Mouse (Mus musculus) lung, embryonic 15.5 days (tissue): ENCODE results near the gene Slc24a4. TPM values are rescaled to one million over a fixed set of nuclear protein-coding genes. Genes with fewer than 3 reads are reported as not detected.
A peak's percentile ranks its signal among the peaks of the same experiment; 100 is the strongest.

Experiments
- ATAC-seq: fragments of 200-750 bp; cut with Nextera tagmentation; 2 replicates; pipeline ENCODE4 v1.8.0; 2017; ENCODE audit warnings: moderate number of reproducible peaks, borderline replicate concordance; ENCODE audit not compliant: low FRiP score, low TSS enrichment; ENCODE audit errors: extremely low read depth
- H3K27ac ChIP-seq: fragments of 300-500 bp; sonication (generic); 2 replicates; pipeline ENCODE4 v1.5.1; 2015; ENCODE audit warnings: moderate library complexity, mild to moderate bottlenecking, inconsistent platforms
- H3K27me3 ChIP-seq: fragments of 300-500 bp; sonication (generic); 2 replicates; pipeline ENCODE4 v1.6.1; 2015; ENCODE audit warnings: inconsistent platforms
- H3K36me3 ChIP-seq: fragments of 300-500 bp; sonication (generic); 2 replicates; pipeline ENCODE4 v1.6.1; 2015; ENCODE audit warnings: inconsistent platforms
- H3K4me1 ChIP-seq: fragments of 300-500 bp; sonication (generic); 2 replicates; pipeline ENCODE4 v1.6.1; 2015; ENCODE audit warnings: inconsistent platforms
- H3K4me2 ChIP-seq: fragments of 300-500 bp; sonication (generic); 2 replicates; pipeline ENCODE4 v1.6.1; 2015; ENCODE audit warnings: inconsistent platforms, mild to moderate bottlenecking, moderate library complexity
- H3K4me3 ChIP-seq: fragments of 300-500 bp; sonication (generic); 2 replicates; pipeline ENCODE4 v1.5.1; 2015; ENCODE audit warnings: mild to moderate bottlenecking, inconsistent platforms
- H3K9ac ChIP-seq: fragments of 300-500 bp; sonication (generic); 2 replicates; pipeline ENCODE4 v1.6.1; 2015; ENCODE audit warnings: inconsistent platforms
- H3K9me3 ChIP-seq: fragments of 300-500 bp; sonication (generic); 2 replicates; pipeline ENCODE4 v1.6.1; 2016; ENCODE audit warnings: inconsistent platforms
- WGBS: fragments of 180-500 bp; shearing (Covaris S2); methylation state at CpG from one replicate; pipeline ENCODE4 v1.1.7; 2015; 5-methylcytosine and 5-hydroxymethylcytosine counted together
- polyA plus RNA-seq: library from polyadenylated mRNA; unstranded; fragments of >200 nt; fragmentation: Nextera tagmentation; extraction: Ambion mirVana; gene quantifications from 2 replicates; pipeline ENCODE4 v1.2.1, GENCODE M21; 2015

Gene Slc24a4
- polyA plus RNA-seq, 1 experiment from 2014 or later, result 2.1 TPM

- peak overlapping the region; percentile 8; the same call in 1 of the 2 replicates for H3K4me2 ChIP-seq
- 34% methylated on average over 5 of the region's 5 CpGs for WGBS
- peak; percentile 39 for ATAC-seq
These were observed 38.8 kb downstream of the Slc24a4 start for GRCm38 (mm10) chr12:102167302-102167701.

GRCm38 (mm10) chr12:102172746-102173145, 44.2 kb downstream of the Slc24a4 start:
- no peak for ATAC-seq
- WGBS, result 85% methylated on average over 11 of the region's 11 CpGs
- Histone ChIP-seq H3K9ac (no peak overlapping the region), H3K4me3 (no peak overlapping the region), H3K9me3 (no peaks in the 10 kb centered on the region), H3K36me3 (no peaks in the 10 kb centered on the region), H3K27me3 (no peaks in the 10 kb centered on the region), H3K4me1 (peaks cover 3% of the 10 kb centered on the region; the same call in 1 of the 2 replicates), H3K27ac (no peak overlapping the region), H3K4me2 (no peak overlapping the region)

More at GRCm38 (mm10) chr12:102167302-102167701, 38.8 kb downstream of the Slc24a4 start:
- peaks cover 12% of the 10 kb centered on the region for H3K4me1 ChIP-seq
- H3K36me3 ChIP-seq, result no peaks in the 10 kb centered on the region
- no peaks in the 10 kb centered on the region for H3K27me3 ChIP-seq
- H3K4me3 ChIP-seq, result no peak overlapping the region
- no peaks in the 10 kb centered on the region for H3K9me3 ChIP-seq
- H3K9ac ChIP-seq, result no peak overlapping the region
- H3K27ac ChIP-seq, result peak overlapping the region; percentile 74

GRCm38 (mm10) chr12:102173345-102173744, 44.8 kb downstream of the Slc24a4 start:
- 89% methylated on average over 5 of the region's 5 CpGs for WGBS
- H3K27me3 ChIP-seq, result no peaks in the 10 kb centered on the region
- peaks cover 9% of the 10 kb centered on the region; the same call in 1 of the 2 replicates for H3K4me1 ChIP-seq
- no peak overlapping the region for H3K4me3 ChIP-seq
- H3K9ac ChIP-seq, result no peak overlapping the region
- no peak overlapping the region for H3K27ac ChIP-seq
- no peak for ATAC-seq
- H3K9me3 ChIP-seq, result no peaks in the 10 kb centered on the region
- H3K4me2 ChIP-seq, result no peak overlapping the region
- H3K36me3 ChIP-seq, result no peaks in the 10 kb centered on the region

GRCm38 (mm10) chr12:102180371-102181074, 52.0 kb downstream of the Slc24a4 start:
- Histone ChIP-seq H3K9me3 (no peaks in the 10 kb centered on the region), H3K9ac (no peak overlapping the region), H3K36me3 (no peaks in the 10 kb centered on the region), H3K4me3 (no peak overlapping the region), H3K27me3 (no peaks in the 10 kb centered on the region), H3K27ac (peak overlapping the region; percentile 51; the same call in 1 of the 2 replicates), H3K4me2 (peak overlapping the region; percentile 29; the same call in 1 of the 2 replicates), H3K4me1 (peaks cover 22% of the 10 kb centered on the region; the same call in 1 of the 2 replicates)
- peak; percentile 79; the same call in 1 of the 2 replicates for ATAC-seq
- 45% methylated on average over 18 of the region's 18 CpGs for WGBS

GRCm38 (mm10) chr12:102181799-102182357, 53.3 kb downstream of the Slc24a4 start:
- H3K36me3 ChIP-seq, result no peaks in the 10 kb centered on the region
- no peak overlapping the region for H3K9ac ChIP-seq
- peaks cover 22% of the 10 kb centered on the region; the same call in 1 of the 2 replicates for H3K4me1 ChIP-seq
- no peak overlapping the region for H3K4me2 ChIP-seq
- H3K27me3 ChIP-seq, result no peaks in the 10 kb centered on the region
- H3K27ac ChIP-seq, result no peak overlapping the region
- ATAC-seq, result no peak
- H3K4me3 ChIP-seq, result no peak overlapping the region
- WGBS, result 35% methylated on average over 5 of the region's 5 CpGs
- no peaks in the 10 kb centered on the region for H3K9me3 ChIP-seq

- Histone ChIP-seq H3K27ac (no peak overlapping the region), H3K4me3 (no peak overlapping the region), H3K27me3 (no peaks in the 10 kb centered on the region), H3K36me3 (no peaks in the 10 kb centered on the region), H3K9ac (no peak overlapping the region), H3K4me1 (peaks cover 20% of the 10 kb centered on the region; the same call in 1 of the 2 replicates), H3K9me3 (no peaks in the 10 kb centered on the region), H3K4me2 (no peak overlapping the region)
- ATAC-seq, result no peak
- 62% methylated on average over 6 of the region's 6 CpGs for WGBS
These were observed 54.1 kb downstream of the Slc24a4 start for GRCm38 (mm10) chr12:102182621-102183020.

GRCm38 (mm10) chr12:102183201-102183600, 54.7 kb downstream of the Slc24a4 start:
- Histone ChIP-seq H3K9ac (no peak overlapping the region), H3K27me3 (no peaks in the 10 kb centered on the region), H3K36me3 (no peaks in the 10 kb centered on the region), H3K4me1 (peaks cover 14% of the 10 kb centered on the region; the same call in 1 of the 2 replicates), H3K9me3 (no peaks in the 10 kb centered on the region), H3K27ac (no peak overlapping the region), H3K4me3 (no peak overlapping the region), H3K4me2 (no peak overlapping the region)
- no peak for ATAC-seq
- 72% methylated on average over 9 of the region's 9 CpGs for WGBS

- H3K9me3 ChIP-seq, result no peaks in the 10 kb centered on the region
- no peak for ATAC-seq
- H3K27me3 ChIP-seq, result no peaks in the 10 kb centered on the region
- no peak overlapping the region for H3K27ac ChIP-seq
- H3K4me2 ChIP-seq, result no peak overlapping the region
- H3K4me1 ChIP-seq, result no peaks in the 10 kb centered on the region
- no peak overlapping the region for H3K4me3 ChIP-seq
- 80% methylated on average over 11 of the region's 11 CpGs for WGBS
- H3K9ac ChIP-seq, result no peak overlapping the region
- no peaks in the 10 kb centered on the region for H3K36me3 ChIP-seq
These were observed 62.3 kb downstream of the Slc24a4 start for GRCm38 (mm10) chr12:102190820-102191219.

GRCm38 (mm10) chr12:102201516-102201915, 73.0 kb downstream of the Slc24a4 start:
- Histone ChIP-seq H3K4me1 (0 out of 2 replicates have a peak, but pooled peaks cover 4% of the 10 kb centered on the region), H3K27ac (no peak overlapping the region), H3K9me3 (no peaks in the 10 kb centered on the region), H3K4me3 (no peak overlapping the region), H3K36me3 (no peaks in the 10 kb centered on the region), H3K27me3 (no peaks in the 10 kb centered on the region), H3K4me2 (no peak overlapping the region), H3K9ac (no peak overlapping the region)
- WGBS, result 64% methylated on average over 4 of the region's 4 CpGs
- ATAC-seq, result no peak

GRCm38 (mm10) chr12:102202901-102203300, 74.4 kb downstream of the Slc24a4 start:
- peak; percentile 74; the same call in 1 of the 2 replicates for ATAC-seq
- H3K9me3 ChIP-seq, result no peaks in the 10 kb centered on the region
- no peak overlapping the region for H3K27ac ChIP-seq
- no peak overlapping the region for H3K4me2 ChIP-seq
- 0 out of 2 replicates have a peak, but pooled peaks cover 4% of the 10 kb centered on the region for H3K4me1 ChIP-seq
- H3K9ac ChIP-seq, result no peak overlapping the region
- 21% methylated on average over 9 of the region's 9 CpGs for WGBS
- no peak overlapping the region for H3K4me3 ChIP-seq
- H3K36me3 ChIP-seq, result no peaks in the 10 kb centered on the region
- H3K27me3 ChIP-seq, result no peaks in the 10 kb centered on the region

- 0 out of 2 replicates have a peak, but pooled peaks cover 4% of the 10 kb centered on the region for H3K4me1 ChIP-seq
- H3K27ac ChIP-seq, result no peak overlapping the region
- no peak overlapping the region for H3K9ac ChIP-seq
- ATAC-seq, result no peak
- 44% methylated on average over 1 of the region's 1 CpGs for WGBS
- H3K9me3 ChIP-seq, result no peaks in the 10 kb centered on the region
- H3K27me3 ChIP-seq, result no peaks in the 10 kb centered on the region
- H3K4me3 ChIP-seq, result no peak overlapping the region
- no peak overlapping the region for H3K4me2 ChIP-seq
- no peaks in the 10 kb centered on the region for H3K36me3 ChIP-seq
These were observed 77.9 kb downstream of the Slc24a4 start for GRCm38 (mm10) chr12:102206471-102206870.

GRCm38 (mm10) chr12:102207245-102207644, 78.7 kb downstream of the Slc24a4 start:
- 86% methylated on average over 7 of the region's 7 CpGs for WGBS
- no peak overlapping the region for H3K9ac ChIP-seq
- H3K4me2 ChIP-seq, result no peak overlapping the region
- H3K36me3 ChIP-seq, result no peaks in the 10 kb centered on the region
- no peak overlapping the region for H3K27ac ChIP-seq
- H3K27me3 ChIP-seq, result no peaks in the 10 kb centered on the region
- H3K4me1 ChIP-seq, result 0 out of 2 replicates have a peak, but pooled peaks cover 4% of the 10 kb centered on the region
- no peak overlapping the region for H3K4me3 ChIP-seq
- no peaks in the 10 kb centered on the region for H3K9me3 ChIP-seq
- no peak for ATAC-seq
